Mouse (Mus musculus) kidney, adult 2 months (tissue): ENCODE results near the gene Mosmo.

Experiments
- CTCF ChIP-seq: fragments of 200-500 bp; conservative IDR thresholded peaks from 2 replicates; pipeline ENCODE4 v1.5.1; 2011; ENCODE audit warnings: low read depth, mild to moderate bottlenecking, control low read depth, low read length, moderate library complexity, mixed read lengths; ENCODE audit not compliant: insufficient read depth, insufficient read length
- POLR2A ChIP-seq: fragments of 200-500 bp; IDR thresholded peaks from one replicate; pipeline ENCODE4 v1.6.1; 2011; ENCODE audit warnings: low read depth, low read length, control low read depth

DNA sequence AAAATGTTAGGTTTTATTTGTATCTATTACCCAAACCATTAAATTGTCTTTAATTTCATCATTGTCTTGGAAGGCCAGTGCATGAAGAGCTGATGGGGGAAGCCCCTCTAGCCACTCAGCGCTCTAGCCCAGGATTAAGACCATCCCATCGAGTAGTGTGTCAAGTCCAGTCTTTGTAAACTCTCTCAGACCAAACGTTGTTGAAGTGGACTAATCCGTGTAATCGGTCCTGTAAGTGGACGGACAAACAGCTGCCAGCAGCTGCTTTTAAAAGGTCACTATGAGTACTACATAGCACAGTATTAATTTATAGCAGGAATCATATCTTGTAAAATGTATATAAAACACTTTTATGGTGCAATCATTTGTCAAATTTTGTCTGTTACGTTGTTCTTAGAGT is 55.5 kb downstream of the Mosmo start:
- TF ChIP-seq CTCF: no peak
- no peak for TF ChIP-seq POLR2A
